24 mouse cellular contexts compared by ENCODE assay signal in the genomic region with DNA sequence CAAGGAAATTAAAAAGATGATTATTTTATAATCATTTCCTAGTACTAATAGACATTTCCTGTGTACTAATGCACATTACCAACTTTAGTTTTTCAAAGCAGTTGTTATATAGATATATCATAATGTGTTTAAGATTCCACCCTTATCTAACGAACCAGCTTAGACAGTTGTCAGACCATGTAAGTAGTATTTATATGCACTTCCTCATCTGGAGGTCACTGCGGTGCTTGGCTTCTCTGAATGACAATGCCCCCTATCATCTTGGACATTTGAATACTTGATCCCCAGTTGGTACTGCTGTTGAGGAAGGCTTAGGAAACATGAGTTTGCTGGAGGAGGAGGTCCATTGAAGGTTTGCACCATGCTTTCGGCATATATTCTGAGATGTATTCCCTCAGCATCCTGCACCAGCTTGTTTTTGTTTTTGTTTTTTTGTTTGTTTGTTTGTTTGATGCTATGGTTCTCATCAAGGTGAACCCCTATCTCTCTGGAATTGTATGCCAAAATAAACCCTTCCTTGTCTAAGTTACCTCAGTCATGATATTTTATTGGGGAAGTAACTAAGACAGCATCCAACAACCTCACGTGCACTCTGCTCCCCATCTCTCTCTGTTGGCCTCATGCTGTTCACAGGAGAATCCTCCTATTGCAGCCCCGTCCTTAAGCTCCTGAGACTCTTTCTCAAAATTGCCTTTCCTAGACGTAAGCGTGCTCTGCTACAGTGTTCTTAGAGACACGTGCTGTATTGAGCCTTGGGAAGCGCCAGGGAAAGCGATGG.
A peak's percentile ranks its signal among the peaks of the same experiment; 100 is the strongest.
DNase-seq lines count a peak whose midpoint lies in the region; ATAC-seq lines count a peak whose summit lies in the region.
"Had no signal": no experiment of that assay in that cellular context is flagged by ENCODE, and none has a peak within 500 bp of the region (broad histone marks: within the 10 kb centered on the region; RNA-seq: fewer than 3 reads in every experiment).

No protein-coding gene starts in this region.

- no peak overlapping the region for H3K9ac ChIP-seq in midbrain, embryonic 11.5 days (ENCODE audit: low read length)
- H3K9ac ChIP-seq in midbrain, embryonic 15.5 days, result no peak overlapping the region
- H3K9ac ChIP-seq in forebrain, embryonic 13.5 days, result no peak overlapping the region
- H3K9ac ChIP-seq: hindbrain, embryonic 13.5 days had no signal

- WGBS in midbrain, embryonic 11.5 days, result 89% methylated on average over 10 of the region's 10 CpGs
- WGBS in midbrain, embryonic 15.5 days, result 85% methylated on average over 10 of the region's 10 CpGs
- WGBS in forebrain, embryonic 13.5 days, result 90% methylated on average over 10 of the region's 10 CpGs

- H3K4me1 ChIP-seq in midbrain, embryonic 11.5 days (ENCODE audit: control insufficient read depth, insufficient read depth, low read length), result no peaks in the 10 kb centered on the region
- H3K4me1 ChIP-seq in midbrain, embryonic 15.5 days, result peaks cover 7% of the 10 kb centered on the region; the same call in 1 of the 2 replicates
- peaks cover 9% of the 10 kb centered on the region for H3K4me1 ChIP-seq in forebrain, embryonic 13.5 days

- no peak for ATAC-seq in midbrain, embryonic 11.5 days (ENCODE audit: low FRiP score)
- ATAC-seq in midbrain, embryonic 15.5 days (replicated peaks), result no peak
- ATAC-seq in granulocyte monocyte progenitor cell, adult 5-6 weeks (replicated peaks; ENCODE audit: poor library complexity, severe bottlenecking), result 0 out of 2 replicates have a peak, but pooled peaks have one; percentile 12
- ATAC-seq in forebrain, embryonic 13.5 days, result no peak
- ATAC-seq: forebrain, embryonic 14.5 days; hindbrain, postnatal 0 days; inflammation-experienced regulatory T-cells, adult 6 months; intestine, embryonic 16.5 days had no signal

- intact Hi-C loops in left cerebral cortex, postnatal 10 days (cut with DNase I), result no loop called here

- H3K27ac ChIP-seq in midbrain, embryonic 11.5 days (ENCODE audit: low read depth, low read length), result no peak overlapping the region
- no peak overlapping the region for H3K27ac ChIP-seq in midbrain, embryonic 15.5 days
- no peak overlapping the region for H3K27ac ChIP-seq in forebrain, embryonic 13.5 days
- H3K27ac ChIP-seq: forebrain, embryonic 10.5 days; hindbrain, embryonic 13.5 days; hindbrain, postnatal 0 days had no signal

- H3K27me3 ChIP-seq in midbrain, embryonic 11.5 days (ENCODE audit: control insufficient read depth, insufficient read depth, low read length), result no peaks in the 10 kb centered on the region
- H3K27me3 ChIP-seq in midbrain, embryonic 15.5 days (replicated peaks), result no peaks in the 10 kb centered on the region
- H3K27me3 ChIP-seq in forebrain, embryonic 13.5 days, result no peaks in the 10 kb centered on the region
- H3K27me3 ChIP-seq: CH12.LX; hindbrain, embryonic 13.5 days had no signal

- no peaks in the 10 kb centered on the region for H3K9me3 ChIP-seq in midbrain, embryonic 11.5 days (ENCODE audit: control insufficient read depth, low read length)
- H3K9me3 ChIP-seq in midbrain, embryonic 15.5 days, result no peaks in the 10 kb centered on the region
- no peaks in the 10 kb centered on the region for H3K9me3 ChIP-seq in forebrain, embryonic 13.5 days (replicated peaks)
- H3K9me3 ChIP-seq: forebrain, embryonic 10.5 days; hindbrain, embryonic 13.5 days had no signal

- H3K4me2 ChIP-seq in midbrain, embryonic 11.5 days, result no peak overlapping the region
- no peak overlapping the region for H3K4me2 ChIP-seq in midbrain, embryonic 15.5 days
- no peak overlapping the region for H3K4me2 ChIP-seq in forebrain, embryonic 13.5 days
- H3K4me2 ChIP-seq: heart, embryonic 11.5 days; hindbrain, embryonic 13.5 days had no signal

- peak; percentile 17 for DNase-seq in midbrain, embryonic 11.5 days (ENCODE audit: low spot score, missing footprints)
- DNase-seq in R1 (ENCODE audit: low read depth, low spot score), result peak; percentile 61
- no peak for DNase-seq in left cerebral cortex, postnatal 10 days (ENCODE audit: extremely low spot score in 1 of 2, low spot score in 2 of 2)
- DNase-seq: adrenal gland, postnatal 10 days; adrenal gland, postnatal 36 days; B cell, adult 2 months; cerebellum, adult 2 months; cerebellum, adult 9-11 months; cerebellum, postnatal 25 days; gastrocnemius, postnatal 25 days; heart, adult 11 months; kidney, adult 18-20 months; kidney, adult 9 months had no signal

- no peaks in the 10 kb centered on the region for H3K36me3 ChIP-seq in midbrain, embryonic 11.5 days (ENCODE audit: control insufficient read depth, insufficient read depth, low read length)
- H3K36me3 ChIP-seq in midbrain, embryonic 15.5 days (replicated peaks), result no peaks in the 10 kb centered on the region
- H3K36me3 ChIP-seq in forebrain, embryonic 13.5 days (ENCODE audit: poor library complexity, severe bottlenecking), result no peaks in the 10 kb centered on the region
- H3K36me3 ChIP-seq: forebrain, embryonic 10.5 days; hindbrain, embryonic 13.5 days had no signal

- no peak overlapping the region for H3K4me3 ChIP-seq in midbrain, embryonic 11.5 days (ENCODE audit: low read depth, low read length)
- H3K4me3 ChIP-seq in midbrain, embryonic 15.5 days, result no peak overlapping the region
- H3K4me3 ChIP-seq in forebrain, embryonic 13.5 days, result no peak overlapping the region
- H3K4me3 ChIP-seq: forebrain, embryonic 10.5 days; hindbrain, embryonic 13.5 days had no signal

Comparison
In these comparisons a context has a peak if more than half of its experiments do, and no peak if none do; other contexts are left out.
1. DNase-seq: peak in midbrain, embryonic 11.5 days (single experiment) and R1 (single experiment); none in left cerebral cortex, postnatal 10 days (0 of 2).